Mouse (Mus musculus): ENCODE measurements at regions not wholly inside any gene's neighbourhood (a gene's known extent, or its start where the extent isn't known, plus 50 kb on each side); places are given as distances from the start of the nearest gene placed in this dataset.

DNA sequence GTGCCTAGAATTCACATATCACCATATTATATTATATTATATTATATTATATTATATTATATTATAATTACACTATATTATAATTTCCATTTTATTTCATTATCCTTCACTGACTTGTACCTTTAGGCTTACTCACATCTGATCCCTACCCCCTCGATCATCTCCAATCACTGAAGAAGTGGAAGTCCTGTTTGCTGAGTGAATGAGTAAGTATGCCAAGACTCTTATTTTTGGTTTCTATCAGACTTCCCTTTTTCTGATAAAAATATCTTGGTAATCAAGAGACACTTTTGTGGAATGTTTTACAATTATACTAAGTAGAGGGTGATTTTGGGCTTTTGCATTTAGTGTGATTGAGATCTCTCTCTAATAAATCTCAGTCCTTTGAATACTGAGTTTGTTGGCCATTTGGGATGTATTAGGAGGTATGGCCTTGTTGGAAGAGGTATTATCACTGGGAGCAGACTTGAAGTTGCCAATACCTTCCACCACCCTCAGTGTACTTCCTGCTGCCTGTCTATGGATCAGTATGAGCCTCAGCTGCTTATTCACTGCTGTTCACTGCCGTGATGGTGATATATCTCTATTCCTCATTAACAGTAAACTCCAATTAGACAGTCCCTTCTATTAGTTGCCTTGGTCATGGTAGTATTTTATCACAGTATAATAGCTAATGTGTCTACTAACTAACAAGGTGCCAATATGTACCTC is 665.3 kb downstream of the Adgrl2 start:
- no peak for DNase-seq (ENCODE audit: low read depth)

- no peak for DNase-seq (ENCODE audit: low read depth)
Measured at GRCm38 (mm10) chr3:148321894-148322293, 668.5 kb downstream of the Adgrl2 start.

- no peak for DNase-seq (ENCODE audit: low read depth)
Measured at GRCm38 (mm10) chr3:148316198-148316597, 674.2 kb downstream of the Adgrl2 start.

DNA sequence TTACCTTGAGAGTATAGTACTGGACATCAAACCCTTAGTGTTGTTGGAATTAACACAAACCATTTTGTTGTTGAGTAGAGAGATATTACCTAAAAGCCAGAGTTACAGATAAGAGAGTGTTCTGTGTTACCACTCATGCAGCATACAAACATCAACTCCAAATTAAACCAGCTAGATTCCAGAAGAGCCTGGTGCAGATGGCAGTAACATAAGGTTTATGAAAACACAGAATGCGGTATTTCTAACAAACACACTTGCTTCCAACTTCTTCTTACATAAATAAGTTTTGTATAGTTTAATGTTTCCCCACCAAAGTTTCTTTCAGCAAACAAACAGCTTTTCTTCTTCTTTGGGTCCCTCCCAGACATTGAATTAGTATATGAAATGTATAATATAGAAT is 675.1 kb downstream of the Adgrl2 start:
- DNase-seq (ENCODE audit: low read depth): no peak

- no peak for DNase-seq (ENCODE audit: low read depth)
Measured at GRCm38 (mm10) chr3:148295515-148295914, 694.8 kb downstream of the Adgrl2 start.

GRCm38 (mm10) chr3:148278978-148279377 is 711.4 kb downstream of the Adgrl2 start:
- DNase-seq (ENCODE audit: low read depth): no peak

DNA sequence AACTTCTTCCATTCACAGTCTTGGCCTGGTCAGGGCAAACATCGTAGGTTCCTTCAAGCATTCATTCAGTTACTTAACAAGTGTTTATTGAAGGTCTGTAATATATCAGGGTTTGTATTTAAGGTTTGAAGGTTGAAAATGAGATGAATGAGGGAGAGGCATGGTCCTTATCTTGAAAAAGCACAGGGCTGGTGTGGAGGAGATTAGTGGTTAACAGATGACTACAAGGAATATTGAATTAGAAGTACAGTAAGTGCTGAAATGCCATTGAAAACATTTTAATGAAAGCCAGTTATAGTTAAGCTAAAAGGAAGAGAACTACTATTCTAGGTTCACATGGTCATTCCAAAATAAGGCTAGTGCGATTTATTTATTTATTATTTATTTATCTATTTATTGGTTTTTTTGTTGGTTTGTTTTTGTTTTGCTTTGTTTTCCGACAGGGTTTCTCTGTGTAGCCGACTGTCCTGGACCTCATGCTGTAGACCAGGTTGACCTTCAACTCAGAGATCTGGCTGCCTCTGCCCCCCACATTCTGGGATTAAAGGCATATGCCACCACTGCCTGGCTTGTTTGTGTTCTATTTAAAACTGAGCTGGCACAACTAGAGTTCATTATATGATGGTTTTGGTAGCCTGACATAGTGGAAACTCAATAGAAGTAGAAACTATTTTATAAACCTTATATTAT is 718.1 kb downstream of the Adgrl2 start:
- DNase-seq (ENCODE audit: low read depth): no peak

GRCm38 (mm10) chr3:148268812-148269211 is 721.5 kb downstream of the Adgrl2 start:
- DNase-seq (ENCODE audit: low read depth): no peak

DNA sequence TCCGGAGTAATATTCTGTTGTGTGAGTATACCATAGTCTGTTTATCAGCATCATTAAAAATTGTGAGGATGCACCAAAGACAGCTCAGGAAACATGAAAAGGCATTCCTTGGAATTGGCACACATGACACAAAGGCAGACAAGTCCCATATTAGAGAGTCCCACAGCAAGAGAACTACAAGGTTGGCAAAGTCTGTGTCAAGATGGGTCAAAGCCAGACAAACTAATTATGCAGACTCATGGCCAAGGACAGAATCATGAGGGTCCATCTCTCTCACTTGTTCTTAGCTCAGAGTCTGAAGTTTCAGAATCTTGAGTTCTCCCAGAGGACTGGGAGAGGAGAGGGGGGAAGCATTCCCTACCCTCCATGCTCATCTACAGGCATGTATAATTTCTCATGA is 731.1 kb downstream of the Adgrl2 start:
- DNase-seq (ENCODE audit: low read depth): no peak

DNA sequence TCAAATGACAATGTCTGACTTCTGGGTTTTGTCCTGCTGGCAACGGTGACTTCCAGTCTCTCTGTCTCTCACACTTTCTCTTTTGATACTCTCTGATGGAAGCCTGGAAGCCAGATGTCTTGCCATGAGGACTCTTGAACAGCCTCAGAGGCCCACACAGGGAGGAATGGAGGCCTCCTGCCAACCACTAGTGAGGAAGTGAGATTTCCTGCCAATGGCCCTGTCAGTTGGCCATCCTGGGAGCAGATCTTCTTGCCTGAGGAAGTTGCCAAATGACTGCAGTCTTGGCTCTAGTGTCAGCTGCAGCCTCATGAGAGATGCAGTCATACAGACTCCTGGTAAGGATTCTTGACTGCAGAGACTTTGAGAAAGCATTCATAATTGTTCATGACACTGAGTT is 741.7 kb downstream of the Adgrl2 start:
- peak; percentile 83 for DNase-seq (ENCODE audit: low read depth)

- DNase-seq (ENCODE audit: low read depth): no peak
Measured at GRCm38 (mm10) chr3:148246786-148247185, 743.6 kb downstream of the Adgrl2 start.

- no peak for DNase-seq (ENCODE audit: low read depth)
Measured at GRCm38 (mm10) chr3:148238093-148238492, 752.3 kb downstream of the Adgrl2 start.

GRCm38 (mm10) chr3:148237555-148237954 is 752.8 kb downstream of the Adgrl2 start:
- no peak for DNase-seq (ENCODE audit: low read depth)

DNA sequence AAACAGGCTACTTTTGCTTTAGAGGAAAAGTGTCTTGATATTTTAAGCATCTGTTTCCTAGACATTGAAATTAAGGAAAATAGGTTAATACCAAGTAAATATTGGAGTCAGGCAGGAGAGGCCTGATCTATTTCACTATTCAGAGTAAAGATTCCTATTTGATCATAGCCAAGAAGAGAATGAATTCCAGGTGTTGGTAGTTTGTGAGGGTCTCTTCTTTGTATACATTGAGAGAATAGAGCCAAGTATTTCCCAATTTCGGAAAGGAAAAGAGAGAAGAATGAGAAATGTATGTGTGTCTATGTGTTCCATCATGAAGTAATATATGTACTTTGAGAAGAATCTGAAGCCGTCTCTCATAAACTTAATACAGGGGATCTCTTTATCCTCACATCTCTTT is 756.7 kb downstream of the Adgrl2 start:
- no peak for DNase-seq (ENCODE audit: low read depth)

DNA sequence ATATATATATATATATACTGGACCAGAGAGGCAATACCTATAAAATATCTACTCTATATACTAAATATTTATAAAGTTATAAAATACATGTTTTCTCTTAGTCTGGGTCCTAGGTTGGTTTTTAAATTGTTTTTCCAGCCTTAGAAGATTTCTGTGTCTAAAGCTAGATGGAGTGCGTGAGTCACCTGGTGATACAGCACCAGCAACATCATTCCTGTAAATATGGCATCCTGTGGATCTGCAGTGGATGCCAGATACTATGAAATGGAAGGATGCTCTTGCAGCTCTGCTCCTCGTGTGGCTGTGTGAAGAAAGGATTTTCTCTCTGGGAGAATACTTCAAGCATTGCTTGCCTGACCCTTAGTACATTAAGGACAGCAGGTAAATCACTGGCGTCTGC is 761.2 kb downstream of the Adgrl2 start:
- no peak for DNase-seq (ENCODE audit: low read depth)

- peak; percentile 88 for DNase-seq (ENCODE audit: low read depth)
Measured at GRCm38 (mm10) chr3:148228002-148228707, 762.2 kb downstream of the Adgrl2 start.

DNA sequence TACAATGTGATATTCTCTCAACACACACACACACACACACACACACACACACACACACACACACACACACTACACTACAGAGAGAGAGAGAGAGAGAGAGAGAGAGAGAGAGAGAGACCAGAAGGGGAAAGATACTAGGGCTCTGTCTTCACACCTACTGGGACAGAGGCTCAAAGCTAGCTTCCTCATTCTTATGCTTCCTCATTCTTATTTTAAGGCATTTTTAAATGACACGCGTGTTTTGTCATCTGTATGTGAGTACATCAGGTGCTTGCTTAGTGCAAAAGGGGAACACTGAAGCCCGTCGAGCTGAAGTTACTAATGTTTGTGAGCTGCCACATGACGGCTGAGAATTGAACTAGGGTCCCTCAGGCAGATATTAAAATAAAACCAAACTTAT is 769.5 kb downstream of the Adgrl2 start:
- DNase-seq (ENCODE audit: low read depth): no peak

DNA sequence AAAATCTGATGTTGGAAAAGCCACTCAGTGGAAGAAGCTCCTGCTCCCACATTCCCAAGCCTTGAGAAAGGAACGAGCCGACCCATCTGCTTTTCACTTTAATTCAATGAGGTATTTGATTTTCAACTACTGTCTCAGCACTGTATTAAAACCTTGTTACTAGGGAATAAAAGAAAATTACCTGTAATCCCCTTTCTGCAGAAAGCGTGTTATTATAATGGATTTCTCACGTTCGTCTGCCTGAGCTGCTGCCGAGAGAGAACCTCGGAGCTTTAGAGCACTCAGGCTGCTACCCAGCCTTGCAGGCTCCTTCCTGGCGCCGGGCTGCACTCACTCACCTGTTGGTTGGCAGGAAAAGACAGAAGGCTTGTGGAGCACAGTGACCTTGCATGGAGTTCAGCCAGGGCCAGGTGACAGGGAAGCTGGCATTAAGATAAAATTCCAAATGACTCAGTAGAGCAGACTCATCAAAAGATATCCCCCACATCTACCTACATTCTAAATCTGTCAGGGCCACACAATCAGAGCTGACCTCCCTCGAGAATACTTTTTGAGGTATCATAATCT is 770.2 kb downstream of the Adgrl2 start:
- DNase-seq (ENCODE audit: low read depth): no peak

- peak; percentile 37 for DNase-seq (ENCODE audit: low read depth)
Measured at GRCm38 (mm10) chr3:148202148-148202547, 788.2 kb downstream of the Adgrl2 start.

GRCm38 (mm10) chr3:148186704-148187103 is 803.7 kb downstream of the Adgrl2 start:
- DNase-seq (ENCODE audit: low read depth): no peak

GRCm38 (mm10) chr3:148167556-148167955 is 822.8 kb downstream of the Adgrl2 start:
- peak; percentile 20 for DNase-seq (ENCODE audit: low read depth)

DNA sequence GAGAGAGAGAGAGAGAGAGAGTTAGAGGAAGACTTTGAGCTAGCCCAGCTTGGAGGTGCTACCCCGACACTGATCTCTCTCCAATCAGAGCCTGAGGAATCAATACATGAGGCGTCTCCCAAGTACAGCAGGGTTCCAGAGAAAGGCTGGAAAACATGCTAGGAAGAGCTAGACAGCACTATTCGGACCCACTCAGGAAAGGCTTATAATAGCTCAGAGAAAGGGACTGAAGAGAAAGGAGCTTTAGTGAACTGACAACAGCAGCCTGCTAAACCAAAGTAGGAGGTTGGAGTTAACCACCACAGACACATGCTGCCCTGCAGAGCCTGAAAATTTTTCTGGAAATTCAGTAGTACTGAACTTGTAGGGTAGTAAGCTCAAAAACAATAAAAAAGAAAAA is 831.3 kb downstream of the Adgrl2 start:
- no peak for DNase-seq (ENCODE audit: low read depth)

DNA sequence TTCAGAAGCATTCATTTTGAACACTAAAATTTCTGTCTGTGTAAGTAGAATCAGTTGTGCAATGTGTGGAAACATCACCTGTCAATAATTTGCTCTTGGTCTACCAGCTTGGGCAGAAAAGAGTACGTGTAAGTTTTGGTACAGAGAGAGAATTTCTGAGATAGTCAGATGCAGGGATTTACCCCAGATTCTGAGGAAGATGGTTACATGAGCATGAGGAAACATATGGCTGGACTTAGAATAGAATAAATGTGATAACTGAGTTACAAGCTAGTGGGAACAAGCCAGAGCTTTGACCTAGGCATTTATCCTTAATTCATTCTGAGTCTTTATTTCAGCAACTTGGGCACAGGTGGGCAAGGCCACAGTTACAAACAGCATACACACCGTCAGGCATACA is 831.8 kb downstream of the Adgrl2 start:
- DNase-seq (ENCODE audit: low read depth): no peak
